In genomic region chr10:126987183-126988118, GRCm38 (mm10) we compare ENCODE assay signal across 10 mouse cellular contexts. TPM values are rescaled to one million over a fixed set of nuclear protein-coding genes. Genes with fewer than 3 reads are reported as not detected.
DNase-seq lines count a peak whose midpoint lies in the region; ATAC-seq and TF ChIP-seq lines count a peak whose summit lies in the region.
"Had no signal": no experiment of that assay in that cellular context is flagged by ENCODE, and none has a peak within 500 bp of the region (broad histone marks: within the 10 kb centered on the region; RNA-seq: fewer than 3 reads in every experiment).

No protein-coding gene starts in this region.

- peak; percentile 95 for DNase-seq in heart, adult 11 months
- DNase-seq in heart, adult 18-20 months = no peak
- no peak for DNase-seq in midbrain, postnatal 0 days (ENCODE audit: low spot score)
- no peak for DNase-seq in intestine, embryonic 14.5 days (ENCODE audit: low spot score)
- DNase-seq in urinary bladder, adult 18-20 months (ENCODE audit: low spot score in 2 of 2) = no peak
- DNase-seq in gastrocnemius, postnatal 25 days = no peak

- no peak for ATAC-seq in midbrain, embryonic 13.5 days
- no peak for ATAC-seq in midbrain, postnatal 0 days (ENCODE audit: low FRiP score)
- no peak for ATAC-seq in intestine, embryonic 14.5 days (replicated peaks; ENCODE audit: low FRiP score, low TSS enrichment, low read depth)
- no peak for ATAC-seq in stomach, embryonic 15.5 days (ENCODE audit: insufficient read depth, low FRiP score, low read depth)

- no peak for TF ChIP-seq CTCF in midbrain, postnatal 0 days (IDR thresholded peaks at IDR 0.05)

- no peaks in the 10 kb centered on the region for H3K9me3 ChIP-seq in midbrain, embryonic 13.5 days
- H3K9me3 ChIP-seq in midbrain, postnatal 0 days (ENCODE audit: low read length) = no peaks in the 10 kb centered on the region
- H3K9me3 ChIP-seq in intestine, embryonic 14.5 days (ENCODE audit: control insufficient read depth, low read length) = no peaks in the 10 kb centered on the region
- H3K9me3 ChIP-seq in stomach, embryonic 15.5 days = no peaks in the 10 kb centered on the region

- WGBS in midbrain, embryonic 13.5 days = 60% methylated on average over 8 of the region's 8 CpGs
- 67% methylated on average over 8 of the region's 8 CpGs for WGBS in midbrain, postnatal 0 days
- 45% methylated on average over 8 of the region's 8 CpGs for WGBS in intestine, embryonic 14.5 days
- 50% methylated on average over 8 of the region's 8 CpGs for WGBS in stomach, embryonic 15.5 days

- peaks cover 9% of the 10 kb centered on the region for H3K36me3 ChIP-seq in midbrain, embryonic 13.5 days
- peaks cover 9% of the 10 kb centered on the region for H3K36me3 ChIP-seq in midbrain, postnatal 0 days (ENCODE audit: insufficient read depth, low read length)
- H3K36me3 ChIP-seq in intestine, embryonic 14.5 days (ENCODE audit: control insufficient read depth, insufficient read depth, low read length) = peaks cover 21% of the 10 kb centered on the region
- H3K36me3 ChIP-seq in stomach, embryonic 15.5 days = peaks cover 16% of the 10 kb centered on the region

- no peak overlapping the region for H3K4me3 ChIP-seq in midbrain, embryonic 13.5 days (replicated peaks)
- no peak overlapping the region for H3K4me3 ChIP-seq in midbrain, postnatal 0 days (ENCODE audit: low read depth, low read length)
- H3K4me3 ChIP-seq in intestine, embryonic 14.5 days (ENCODE audit: low read depth, low read length) = no peak overlapping the region
- H3K4me3 ChIP-seq in stomach, embryonic 15.5 days (replicated peaks) = no peak overlapping the region
- H3K4me3 ChIP-seq: erythroblast, embryonic 14.5 days had no signal

- H3K27me3 ChIP-seq in midbrain, embryonic 13.5 days = no peaks in the 10 kb centered on the region
- H3K27me3 ChIP-seq in midbrain, postnatal 0 days (ENCODE audit: insufficient read depth, low read length) = no peaks in the 10 kb centered on the region
- H3K27me3 ChIP-seq in intestine, embryonic 14.5 days (replicated peaks; ENCODE audit: control insufficient read depth, insufficient read depth, low read length) = no peaks in the 10 kb centered on the region
- no peaks in the 10 kb centered on the region for H3K27me3 ChIP-seq in stomach, embryonic 15.5 days (replicated peaks)

- peak overlapping the region; percentile 58; the same call in 1 of the 2 replicates for H3K27ac ChIP-seq in midbrain, embryonic 13.5 days
- no peak overlapping the region for H3K27ac ChIP-seq in midbrain, postnatal 0 days (ENCODE audit: low read depth, low read length)
- peak overlapping the region; percentile 62 for H3K27ac ChIP-seq in intestine, embryonic 14.5 days (ENCODE audit: low read depth)
- peak overlapping the region; percentile 85 for H3K27ac ChIP-seq in stomach, embryonic 15.5 days

- H3K4me2 ChIP-seq in midbrain, embryonic 13.5 days (replicated peaks) = no peak overlapping the region
- no peak overlapping the region for H3K4me2 ChIP-seq in midbrain, postnatal 0 days (ENCODE audit: low read depth, low read length, poor library complexity, severe bottlenecking)
- H3K4me2 ChIP-seq in intestine, embryonic 14.5 days (ENCODE audit: low read length) = peak overlapping the region; percentile 29
- peak overlapping the region; percentile 31 for H3K4me2 ChIP-seq in stomach, embryonic 15.5 days

- peaks cover 77% of the 10 kb centered on the region for H3K4me1 ChIP-seq in midbrain, embryonic 13.5 days (replicated peaks)
- H3K4me1 ChIP-seq in midbrain, postnatal 0 days (ENCODE audit: insufficient read depth, low read length) = peaks cover 22% of the 10 kb centered on the region
- H3K4me1 ChIP-seq in intestine, embryonic 14.5 days (replicated peaks; ENCODE audit: control insufficient read depth, insufficient read depth, low read length) = peaks cover 69% of the 10 kb centered on the region
- H3K4me1 ChIP-seq in stomach, embryonic 15.5 days = peaks cover 84% of the 10 kb centered on the region

- no peak overlapping the region for H3K9ac ChIP-seq in midbrain, embryonic 13.5 days (replicated peaks)
- H3K9ac ChIP-seq in midbrain, postnatal 0 days (replicated peaks; ENCODE audit: low read length, poor library complexity, severe bottlenecking) = no peak overlapping the region
- no peak overlapping the region for H3K9ac ChIP-seq in intestine, embryonic 14.5 days (ENCODE audit: low read length)
- H3K9ac ChIP-seq in stomach, embryonic 15.5 days = no peak overlapping the region

RNA-seq across cellular contexts. Expression of gene Ctdsp2, which starts 8.9 kb away (rescaled TPM):
- 10 to 100 TPM; 83.8 to 94.3 TPM for total RNA-seq in heart, adult 18-20 months (2021)
- 18.7 and 23.6 TPM in 2 replicates for polyA plus RNA-seq in midbrain, embryonic 13.5 days (2015; fragmentation: Nextera tagmentation; extraction: Ambion mirVana)
- total RNA-seq in midbrain, postnatal 0 days (2014; rRNA removed) = 50.1 and 54.6 TPM in 2 replicates
- polyA plus RNA-seq in midbrain, postnatal 0 days (2015; fragmentation: Nextera tagmentation; extraction: Ambion mirVana) = 10.2 and 11.2 TPM in 2 replicates
- 99.2 and 101 TPM in 2 replicates for polyA plus RNA-seq in intestine, embryonic 14.5 days (2014; fragmentation: Nextera tagmentation; extraction: Ambion mirVana)
- polyA plus RNA-seq in stomach, embryonic 15.5 days (2015; fragmentation: Nextera tagmentation; extraction: Ambion mirVana) = 57.0 and 63.2 TPM in 2 replicates
- 10 to 100 TPM; 90.6 to 98.7 TPM for total RNA-seq in gastrocnemius, postnatal 25 days (2021)

RNA-seq across cellular contexts. Expression of gene Avil, which starts 13.1 kb away (rescaled TPM):
- total RNA-seq in heart, adult 18-20 months (2021) = under 1 TPM; 0.37 to 0.64 TPM
- polyA plus RNA-seq in midbrain, embryonic 13.5 days (2015; fragmentation: Nextera tagmentation; extraction: Ambion mirVana) = 2.2 and 2.8 TPM in 2 replicates
- total RNA-seq in midbrain, postnatal 0 days (2014; rRNA removed) = 0.90 and 2.0 TPM in 2 replicates
- 1.2 and 1.3 TPM in 2 replicates for polyA plus RNA-seq in midbrain, postnatal 0 days (2015; fragmentation: Nextera tagmentation; extraction: Ambion mirVana)
- polyA plus RNA-seq in intestine, embryonic 14.5 days (2014; fragmentation: Nextera tagmentation; extraction: Ambion mirVana) = 0.22 TPM in 2 replicates
- polyA plus RNA-seq in stomach, embryonic 15.5 days (2015; fragmentation: Nextera tagmentation; extraction: Ambion mirVana) = 0.52 and 0.60 TPM in 2 replicates
- total RNA-seq in gastrocnemius, postnatal 25 days (2021) = 1 to 10 TPM; 1.5 to 2.3 TPM
- polyA plus RNA-seq: macrophage had no signal

RNA-seq across cellular contexts. Expression of gene Tsfm, which starts 43.2 kb away (rescaled TPM):
- 10 to 100 TPM; 57.3 to 71.6 TPM for total RNA-seq in heart, adult 18-20 months (2021)
- 63.5 and 63.9 TPM in 2 replicates for polyA plus RNA-seq in midbrain, embryonic 13.5 days (2015; fragmentation: Nextera tagmentation; extraction: Ambion mirVana)
- 29.3 and 33.8 TPM in 2 replicates for total RNA-seq in midbrain, postnatal 0 days (2014; rRNA removed)
- polyA plus RNA-seq in midbrain, postnatal 0 days (2015; fragmentation: Nextera tagmentation; extraction: Ambion mirVana) = 60.7 and 63.3 TPM in 2 replicates
- 86.1 and 86.3 TPM in 2 replicates for polyA plus RNA-seq in intestine, embryonic 14.5 days (2014; fragmentation: Nextera tagmentation; extraction: Ambion mirVana)
- polyA plus RNA-seq in stomach, embryonic 15.5 days (2015; fragmentation: Nextera tagmentation; extraction: Ambion mirVana) = 79.9 and 85.2 TPM in 2 replicates
- 10 to 100 TPM; 20.9 TPM for total RNA-seq in gastrocnemius, postnatal 25 days (2021)

RNA-seq across cellular contexts. Expression of gene Mettl1, which starts 53.8 kb away (rescaled TPM):
- 1 to 10 TPM; 7.0 to 8.2 TPM for total RNA-seq in heart, adult 18-20 months (2021)
- polyA plus RNA-seq in midbrain, embryonic 13.5 days (2015; fragmentation: Nextera tagmentation; extraction: Ambion mirVana) = 21.1 and 22.0 TPM in 2 replicates
- total RNA-seq in midbrain, postnatal 0 days (2014; rRNA removed) = 6.5 and 8.7 TPM in 2 replicates
- polyA plus RNA-seq in midbrain, postnatal 0 days (2015; fragmentation: Nextera tagmentation; extraction: Ambion mirVana) = 19.1 TPM in 2 replicates
- 60.8 and 65.2 TPM in 2 replicates for polyA plus RNA-seq in intestine, embryonic 14.5 days (2014; fragmentation: Nextera tagmentation; extraction: Ambion mirVana)
- polyA plus RNA-seq in stomach, embryonic 15.5 days (2015; fragmentation: Nextera tagmentation; extraction: Ambion mirVana) = 54.3 and 55.2 TPM in 2 replicates
- total RNA-seq in gastrocnemius, postnatal 25 days (2021) = 1 to 10 TPM; 7.9 to 9.5 TPM

RNA-seq across cellular contexts. Expression of gene Eef1akmt3, which starts 53.9 kb away (rescaled TPM):
- under 1 TPM in 1 of 2 experiments, not detected in 1; 0.15 TPM for total RNA-seq in heart, adult 18-20 months (2021)
- 0.11 and 0.18 TPM in 2 replicates for polyA plus RNA-seq in midbrain, embryonic 13.5 days (2015; fragmentation: Nextera tagmentation; extraction: Ambion mirVana)
- not detected in 2 replicates for total RNA-seq in midbrain, postnatal 0 days (2014; rRNA removed)
- polyA plus RNA-seq in midbrain, postnatal 0 days (2015; fragmentation: Nextera tagmentation; extraction: Ambion mirVana) = 0.10 and 0.16 TPM in 2 replicates
- polyA plus RNA-seq in intestine, embryonic 14.5 days (2014; fragmentation: Nextera tagmentation; extraction: Ambion mirVana) = 0.31 and 0.50 TPM in 2 replicates
- polyA plus RNA-seq in stomach, embryonic 15.5 days (2015; fragmentation: Nextera tagmentation; extraction: Ambion mirVana) = 1.1 and 1.5 TPM in 2 replicates
- total RNA-seq in gastrocnemius, postnatal 25 days (2021) = under 1 TPM; 0.15 to 0.24 TPM
- polyA plus RNA-seq: erythroblast, embryonic 14.5 days; macrophage had no signal

Comparison
In these comparisons a context has a peak if more than half of its experiments do, and no peak if none do; other contexts are left out.
1. H3K4me2 ChIP-seq: peak in intestine, embryonic 14.5 days (single experiment) and stomach, embryonic 15.5 days (single experiment); none in midbrain, embryonic 13.5 days (single experiment) and midbrain, postnatal 0 days (single experiment).